Mouse (Mus musculus) kidney, embryonic 16.5 days (tissue): Measurements from ENCODE around the gene Dst. TPM values are rescaled to one million over a fixed set of nuclear protein-coding genes. Genes with fewer than 3 reads are reported as not detected.

Experiments
- ATAC-seq: fragments of 200-750 bp; cut with Nextera tagmentation; 2 replicates; pipeline ENCODE4 v1.8.0; 2017; ENCODE audit warnings: moderate TSS enrichment; ENCODE audit not compliant: low FRiP score, low TSS enrichment
- H3K27ac ChIP-seq: fragments of 300-500 bp; sonication (generic); 2 replicates; pipeline ENCODE4 v1.5.1; 2014; ENCODE audit warnings: low read length
- H3K27me3 ChIP-seq: fragments of 300-500 bp; sonication (generic); 2 replicates; pipeline ENCODE4 v1.6.1; 2014; ENCODE audit warnings: low read length, control low read depth, mixed read lengths; ENCODE audit not compliant: insufficient read depth
- H3K36me3 ChIP-seq: fragments of 300-500 bp; sonication (generic); 2 replicates; pipeline ENCODE4 v1.6.1; 2014; ENCODE audit warnings: low read length, control low read depth, mixed read lengths; ENCODE audit not compliant: insufficient read depth
- H3K4me1 ChIP-seq: fragments of 300-500 bp; sonication (generic); 2 replicates; pipeline ENCODE4 v1.6.1; 2014; ENCODE audit warnings: low read length, control low read depth, mixed read lengths; ENCODE audit not compliant: insufficient read depth
- H3K4me2 ChIP-seq: fragments of 300-500 bp; sonication (generic); replicated peaks from 2 replicates; pipeline ENCODE4 v1.6.1; 2014; ENCODE audit warnings: low read depth, low read length
- H3K4me3 ChIP-seq: fragments of 300-500 bp; sonication (generic); 2 replicates; pipeline ENCODE4 v1.5.1; 2014; ENCODE audit warnings: mild to moderate bottlenecking, low read length
- H3K9ac ChIP-seq: fragments of 300-500 bp; sonication (generic); replicated peaks from 2 replicates; pipeline ENCODE4 v1.6.1; 2014; ENCODE audit warnings: low read length
- H3K9me3 ChIP-seq: fragments of 300-500 bp; sonication (generic); 2 replicates; pipeline ENCODE4 v1.6.1; 2016; ENCODE audit warnings: low read length, control low read depth
- WGBS: fragments of 180-500 bp; shearing (Covaris S2); extraction: QIAGEN DNeasy Blood & Tissue Kit; methylation state at CpG from one replicate; pipeline ENCODE4 v1.1.7; 2014; 5-methylcytosine and 5-hydroxymethylcytosine counted together
- polyA plus RNA-seq: library from polyadenylated mRNA; unstranded; fragments of >200 nt; fragmentation: Nextera tagmentation; extraction: Ambion mirVana; gene quantifications from 2 replicates; pipeline ENCODE4 v1.2.1, GENCODE M21; 2015

The Dst gene
- polyA plus RNA-seq, 1 experiment from 2014 or later = 23.4 TPM

- no peaks in the 10 kb centered on the region for H3K27me3 ChIP-seq
- H3K4me1 ChIP-seq = no peaks in the 10 kb centered on the region
- 74% methylated on average over 8 of the region's 8 CpGs for WGBS
- no peaks in the 10 kb centered on the region for H3K9me3 ChIP-seq
- H3K4me2 ChIP-seq = no peak overlapping the region
- peaks cover 39% of the 10 kb centered on the region for H3K36me3 ChIP-seq
- no peak overlapping the region for H3K27ac ChIP-seq
- H3K4me3 ChIP-seq = no peak overlapping the region
- H3K9ac ChIP-seq = no peak overlapping the region
- no peak for ATAC-seq
These were observed 319.7 kb downstream of the Dst start for GRCm38 (mm10) chr1:34227676-34228075.

GRCm38 (mm10) chr1:34231041-34231440 lies 323.0 kb downstream of the Dst start:
- H3K9ac ChIP-seq = no peak overlapping the region
- no peaks in the 10 kb centered on the region for H3K9me3 ChIP-seq
- no peak for ATAC-seq
- 69% methylated on average over 2 of the region's 2 CpGs for WGBS
- H3K4me1 ChIP-seq = peaks cover 10% of the 10 kb centered on the region; the same call in 1 of the 2 replicates
- no peak overlapping the region for H3K4me2 ChIP-seq
- H3K4me3 ChIP-seq = no peak overlapping the region
- H3K27ac ChIP-seq = no peak overlapping the region
- H3K27me3 ChIP-seq = no peaks in the 10 kb centered on the region
- H3K36me3 ChIP-seq = peaks cover 24% of the 10 kb centered on the region

- Histone ChIP-seq H3K4me1 (peaks cover 21% of the 10 kb centered on the region), H3K27me3 (no peaks in the 10 kb centered on the region), H3K36me3 (0 out of 2 replicates have a peak, but pooled peaks cover 2% of the 10 kb centered on the region), H3K9me3 (no peaks in the 10 kb centered on the region), H3K27ac (peak overlapping the region; percentile 50), H3K9ac (peak overlapping the region; percentile 72), H3K4me2 (peak overlapping the region; percentile 79), H3K4me3 (peak overlapping the region; percentile 58)
- WGBS = under 1% methylated on average over 28 of the region's 28 CpGs
- ATAC-seq = peak; percentile 96
These were observed 328.3 kb downstream of the Dst start for GRCm38 (mm10) chr1:34236254-34236723.

DNA sequence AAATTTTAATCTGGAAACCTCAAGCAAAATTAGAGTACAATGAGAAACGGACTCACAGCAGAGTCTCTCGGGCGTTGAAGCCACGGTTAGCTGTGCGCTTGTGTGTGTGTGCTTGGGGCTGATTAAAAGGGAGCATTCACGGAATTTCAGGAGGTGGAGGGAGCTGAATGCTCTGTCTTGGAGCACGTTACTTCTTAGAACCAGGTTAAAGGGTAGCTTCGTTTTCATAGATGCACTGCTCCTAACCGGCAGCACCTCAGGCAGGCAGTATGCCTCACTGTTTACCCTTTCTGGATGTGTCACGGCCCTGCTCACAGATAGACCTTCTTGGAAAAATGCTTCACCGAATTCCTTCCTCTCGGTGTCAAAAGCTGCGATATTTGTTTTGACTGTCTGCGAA lies 329.2 kb downstream of the Dst start:
- no peak overlapping the region for H3K27ac ChIP-seq
- peak overlapping the region; percentile 55 for H3K9ac ChIP-seq
- peak overlapping the region; percentile 79 for H3K4me2 ChIP-seq
- 33% methylated on average over 14 of the region's 14 CpGs for WGBS
- no peaks in the 10 kb centered on the region for H3K27me3 ChIP-seq
- no peaks in the 10 kb centered on the region for H3K9me3 ChIP-seq
- H3K4me1 ChIP-seq = peaks cover 21% of the 10 kb centered on the region
- peak overlapping the region; percentile 58 for H3K4me3 ChIP-seq
- no peaks in the 10 kb centered on the region for H3K36me3 ChIP-seq
- ATAC-seq = no peak

- no peak overlapping the region for H3K27ac ChIP-seq
- peak overlapping the region; percentile 55; the same call in 1 of the 2 replicates for H3K9ac ChIP-seq
- ATAC-seq = no peak
These were observed 329.7 kb downstream of the Dst start for GRCm38 (mm10) chr1:34237689-34238091.

DNA sequence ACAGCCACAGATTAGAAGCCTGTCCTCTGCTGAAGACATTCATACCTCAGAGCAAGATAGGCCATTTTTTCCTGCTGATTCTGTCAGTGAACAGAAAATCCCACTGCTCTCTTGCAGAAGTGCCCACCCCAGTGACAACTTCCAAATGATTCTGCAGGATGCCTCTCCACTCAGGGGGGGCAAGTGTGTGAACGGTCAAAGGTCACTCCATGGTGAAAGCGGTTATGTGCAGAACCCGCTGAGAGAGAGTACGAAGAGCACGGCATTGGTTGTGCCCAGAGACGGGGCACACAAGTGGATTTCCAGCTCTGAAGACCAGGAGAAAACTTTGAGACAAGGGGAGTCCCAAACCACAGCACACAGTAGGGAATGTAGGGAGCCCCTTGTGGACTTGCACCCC lies 330.2 kb downstream of the Dst start:
- 87% methylated on average over 6 of the region's 6 CpGs for WGBS
- Histone ChIP-seq H3K4me3 (no peak overlapping the region), H3K4me1 (peaks cover 21% of the 10 kb centered on the region), H3K27ac (no peak overlapping the region), H3K4me2 (no peak overlapping the region), H3K36me3 (peaks cover 8% of the 10 kb centered on the region), H3K9me3 (no peaks in the 10 kb centered on the region), H3K9ac (no peak overlapping the region), H3K27me3 (no peaks in the 10 kb centered on the region)
- no peak for ATAC-seq

More at GRCm38 (mm10) chr1:34237689-34238091, 329.7 kb downstream of the Dst start:
- peak overlapping the region; percentile 58 for H3K4me3 ChIP-seq
- H3K4me1 ChIP-seq = peaks cover 21% of the 10 kb centered on the region
- H3K4me2 ChIP-seq = peak overlapping the region; percentile 79
- H3K27me3 ChIP-seq = no peaks in the 10 kb centered on the region
- H3K36me3 ChIP-seq = peaks cover 2% of the 10 kb centered on the region; the same call in 1 of the 2 replicates
- H3K9me3 ChIP-seq = no peaks in the 10 kb centered on the region
- 63% methylated on average over 12 of the region's 12 CpGs for WGBS

- H3K27ac ChIP-seq = no peak overlapping the region
- WGBS = 55% methylated on average over 10 of the region's 10 CpGs
- peaks cover 5% of the 10 kb centered on the region for H3K4me1 ChIP-seq
- no peak overlapping the region for H3K4me2 ChIP-seq
- no peak overlapping the region for H3K9ac ChIP-seq
- no peaks in the 10 kb centered on the region for H3K27me3 ChIP-seq
- no peak overlapping the region for H3K4me3 ChIP-seq
- ATAC-seq = peak; percentile 44; the same call in 1 of the 2 replicates
- H3K36me3 ChIP-seq = peaks cover 22% of the 10 kb centered on the region
- no peaks in the 10 kb centered on the region for H3K9me3 ChIP-seq
These were observed 336.7 kb downstream of the Dst start for GRCm38 (mm10) chr1:34244678-34245077.

DNA sequence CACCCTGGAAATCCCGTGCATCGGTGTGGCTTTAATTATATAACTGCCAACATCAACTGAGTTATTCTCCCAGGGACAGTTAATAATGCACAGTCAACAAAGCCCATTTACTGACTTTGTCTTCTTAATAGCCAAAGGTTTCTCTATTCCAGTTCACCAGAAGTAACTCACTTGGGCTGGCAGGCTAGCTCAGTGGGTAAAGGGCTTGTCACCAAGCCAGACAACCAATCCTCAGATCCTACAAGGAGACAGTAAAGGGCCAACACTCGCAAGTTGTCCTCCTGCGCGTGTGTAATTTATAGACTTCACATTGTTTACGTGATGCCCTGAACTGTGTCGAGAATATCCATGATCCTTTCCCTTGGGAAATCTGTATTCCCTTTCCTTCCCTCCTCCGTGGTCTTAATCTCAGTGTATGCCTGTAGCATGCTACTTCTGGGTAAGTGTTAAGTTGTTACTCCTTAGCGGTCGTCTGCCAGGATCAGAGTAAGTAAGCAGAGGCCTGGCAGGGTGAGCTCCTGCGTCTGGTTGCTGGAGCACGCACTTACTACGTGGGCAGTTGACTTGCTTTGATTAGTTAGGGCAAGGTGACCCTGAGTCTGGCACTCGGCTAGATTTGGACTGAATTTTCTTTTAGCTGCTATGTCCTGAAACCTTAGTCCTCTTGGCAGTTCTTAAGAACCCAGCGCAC lies 338.1 kb downstream of the Dst start:
- Histone ChIP-seq H3K9ac (no peak overlapping the region), H3K36me3 (peaks cover 27% of the 10 kb centered on the region), H3K4me3 (no peak overlapping the region), H3K27ac (no peak overlapping the region), H3K9me3 (no peaks in the 10 kb centered on the region), H3K4me2 (no peak overlapping the region), H3K27me3 (no peaks in the 10 kb centered on the region), H3K4me1 (peaks cover 5% of the 10 kb centered on the region; the same call in 1 of the 2 replicates)
- WGBS = 61% methylated on average over 15 of the region's 15 CpGs
- no peak for ATAC-seq

DNA sequence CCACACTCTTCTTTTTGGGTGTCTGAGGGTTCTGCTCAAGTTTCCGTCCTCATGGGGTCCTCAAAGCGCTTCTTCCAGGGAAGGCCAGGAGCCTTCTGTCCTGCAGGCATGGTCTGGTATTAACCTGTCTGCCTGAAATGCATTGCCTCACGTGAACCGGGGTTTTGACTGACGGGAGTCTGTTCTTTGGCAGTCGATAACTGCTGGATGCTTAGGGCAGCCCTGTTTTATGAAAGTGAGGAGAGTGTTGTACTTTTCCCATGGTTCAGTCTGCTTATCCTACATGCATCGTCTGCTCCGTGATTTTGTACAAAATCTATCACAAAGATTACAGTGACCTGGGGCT lies 338.6 kb downstream of the Dst start:
- H3K4me2 ChIP-seq = no peak overlapping the region
- ATAC-seq = no peak

DNA sequence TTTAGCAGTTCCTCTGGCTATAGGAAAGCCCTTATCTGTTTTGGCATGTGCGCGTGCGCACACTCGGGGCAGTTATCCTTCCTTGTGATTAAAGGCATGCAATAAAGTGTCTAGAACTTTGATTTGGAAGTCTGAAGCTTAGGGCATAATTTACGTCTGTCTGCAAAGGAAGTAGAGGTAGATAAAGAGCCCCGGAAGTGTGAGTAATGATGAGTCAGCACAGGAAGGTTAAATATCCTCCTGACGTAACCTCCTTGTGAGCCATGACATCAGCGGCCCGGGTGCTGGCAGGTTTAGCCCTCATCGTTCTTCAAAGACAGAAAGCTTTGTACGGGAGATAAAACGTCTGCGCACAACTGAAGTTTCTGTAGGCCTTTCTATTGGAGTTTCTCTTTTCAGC lies 343.1 kb downstream of the Dst start:
- H3K4me1 ChIP-seq = no peaks in the 10 kb centered on the region
- 70% methylated on average over 13 of the region's 13 CpGs for WGBS
- no peak overlapping the region for H3K9ac ChIP-seq
- H3K4me2 ChIP-seq = no peak overlapping the region
- H3K27ac ChIP-seq = no peak overlapping the region
- no peak overlapping the region for H3K4me3 ChIP-seq
- peaks cover 41% of the 10 kb centered on the region for H3K36me3 ChIP-seq
- no peaks in the 10 kb centered on the region for H3K27me3 ChIP-seq
- no peak for ATAC-seq
- no peaks in the 10 kb centered on the region for H3K9me3 ChIP-seq

More for the DNA sequence above, 338.6 kb downstream of the Dst start:
- Histone ChIP-seq H3K9ac (no peak overlapping the region), H3K27me3 (no peaks in the 10 kb centered on the region), H3K36me3 (peaks cover 27% of the 10 kb centered on the region), H3K4me1 (peaks cover 5% of the 10 kb centered on the region; the same call in 1 of the 2 replicates), H3K4me3 (no peak overlapping the region), H3K27ac (no peak overlapping the region), H3K9me3 (no peaks in the 10 kb centered on the region)
- WGBS = 89% methylated on average over 8 of the region's 8 CpGs
